Comparison of ENCODE assay signal across 8 mouse cellular contexts in the genomic region with DNA sequence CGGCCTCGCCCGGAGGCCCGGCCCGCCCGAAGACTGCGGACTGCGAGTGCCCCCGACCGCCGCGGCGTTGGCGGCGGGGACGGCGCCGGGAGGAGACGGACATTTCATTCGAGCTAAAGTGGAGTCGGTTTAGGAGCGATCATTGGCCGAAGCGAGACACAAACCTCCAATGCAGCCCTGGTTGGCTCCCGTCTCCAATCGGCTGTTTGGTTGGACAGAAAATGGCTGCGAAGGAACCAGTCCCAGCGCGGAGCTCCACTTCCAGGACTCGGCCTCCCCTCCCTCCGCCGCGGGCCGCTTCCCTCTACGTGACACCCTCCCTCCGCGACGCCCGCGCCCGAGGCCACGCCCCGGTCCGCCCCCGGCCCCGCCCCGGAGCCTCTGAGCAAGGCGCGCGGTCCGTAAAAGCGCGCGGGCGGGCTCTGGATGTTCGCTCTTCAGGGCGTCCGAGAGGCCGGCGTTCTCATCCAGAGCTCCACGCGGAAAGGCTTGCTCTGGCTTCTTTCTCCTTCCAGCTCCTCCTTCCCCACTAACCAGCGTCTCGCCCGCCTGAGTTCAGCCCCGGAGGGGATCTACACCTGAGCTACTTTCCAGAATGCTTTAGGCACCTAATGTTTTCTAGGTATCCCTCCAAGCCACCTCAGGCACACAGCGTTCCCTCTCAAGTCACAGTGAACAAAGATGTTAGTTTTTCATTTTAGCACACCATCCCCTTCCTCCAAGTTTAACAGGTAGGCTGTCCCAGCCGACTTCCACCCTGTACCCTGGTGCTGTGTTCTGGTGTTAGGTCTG. TPM values are rescaled to one million over a fixed set of nuclear protein-coding genes. Genes with fewer than 3 reads are reported as not detected.
A peak's percentile ranks its signal among the peaks of the same experiment; 100 is the strongest.
DNase-seq lines count a peak whose midpoint lies in the region; ATAC-seq lines count a peak whose summit lies in the region.

A gene (minus strand): TSS at position 305 of the 792 bp plus-strand sequence.

- 0 out of 2 replicates have a peak, but pooled peaks cover 3% of the 10 kb centered on the region for H3K27me3 ChIP-seq in heart, embryonic 10.5 days (ENCODE audit: insufficient read depth, poor library complexity, severe bottlenecking)
- no peaks in the 10 kb centered on the region for H3K27me3 ChIP-seq in kidney, embryonic 15.5 days

- no peaks in the 10 kb centered on the region for H3K9me3 ChIP-seq in heart, embryonic 10.5 days
- no peaks in the 10 kb centered on the region for H3K9me3 ChIP-seq in kidney, embryonic 15.5 days (replicated peaks)

- H3K4me3 ChIP-seq in heart, embryonic 10.5 days = peak within 1 kb of the TSS; percentile 94
- H3K4me3 ChIP-seq in kidney, embryonic 15.5 days (replicated peaks) = peak within 1 kb of the TSS; percentile 86

- H3K4me2 ChIP-seq in kidney, embryonic 15.5 days = peak within 1 kb of the TSS; percentile 86

- WGBS in heart, embryonic 10.5 days = 1% methylated on average over 67 of the region's 68 CpGs
- whole genome bisulfite sequencing in kidney, embryonic 15.5 days = under 1% methylated on average over 66 of the region's 68 CpGs

- H3K9ac ChIP-seq in kidney, embryonic 15.5 days = peak within 1 kb of the TSS; percentile 100

- ATAC-seq in erythroblast, adult 5-6 weeks (replicated peaks; ENCODE audit: low FRiP score, poor library complexity, severe bottlenecking) = peak; percentile 94
- peak; percentile 96 for ATAC-seq in kidney, embryonic 15.5 days (replicated peaks; ENCODE audit: low FRiP score)
- peak; percentile 98 for ATAC-seq in monocyte, adult 5-6 weeks (replicated peaks; ENCODE audit: insufficient number of reproducible peaks, low FRiP score, low TSS enrichment, poor library complexity, severe bottlenecking)

- H3K36me3 ChIP-seq in heart, embryonic 10.5 days = peaks cover 26% of the 10 kb centered on the region
- peaks cover 23% of the 10 kb centered on the region for H3K36me3 ChIP-seq in kidney, embryonic 15.5 days

- H3K27ac ChIP-seq in heart, embryonic 10.5 days = peak within 1 kb of the TSS; percentile 100
- peak within 1 kb of the TSS; percentile 99 for H3K27ac ChIP-seq in kidney, embryonic 15.5 days

- DNase-seq in B cell, adult 2 months = peak; percentile 98
- peak; percentile 100 for DNase-seq in brain, adult 2 months (ENCODE audit: low read depth, low spot score)
- peak; percentile 99 for DNase-seq in heart, embryonic 10.5 days (ENCODE audit: low spot score)
- DNase-seq in liver = peak; percentile 98
- peak; percentile 96 to 99 for DNase-seq in spleen, postnatal 4 days (ENCODE audit: low spot score in 2 of 2)

- H3K4me1 ChIP-seq in heart, embryonic 10.5 days = peaks cover 23% of the 10 kb centered on the region
- H3K4me1 ChIP-seq in kidney, embryonic 15.5 days = peaks cover 30% of the 10 kb centered on the region

RNA-seq across cellular contexts. Expression of the gene that starts here (rescaled TPM):
- total RNA-seq in erythroblast, adult 5-6 weeks (2015; ENCODE audit: low replicate concordance) = 21.1 and 53.0 TPM in 2 replicates
- 48.8 and 52.9 TPM in 2 replicates for total RNA-seq in erythroblast, adult 5-6 weeks (2017; ENCODE audit: low replicate concordance)
- 26.8 and 37.2 TPM in 2 replicates for polyA plus RNA-seq in heart, embryonic 10.5 days (2016; fragmentation: Nextera tagmentation; extraction: Ambion mirVana)
- 47.7 and 48.9 TPM in 2 replicates for polyA plus RNA-seq in kidney, embryonic 15.5 days (2015; fragmentation: Nextera tagmentation; extraction: Ambion mirVana)
- 66.8 to 95.1 TPM (median 91.5 TPM) in 3 replicates for total RNA-seq in monocyte, adult 5-6 weeks (2017)

Comparison
In these comparisons a context has a peak if more than half of its experiments do, and no peak if none do; other contexts are left out.
1. Peak in every context shown above with its lines: DNase-seq, ATAC-seq, H3K4me3 ChIP-seq and H3K27ac ChIP-seq.